Mouse (Mus musculus) telencephalon, adult 2 months (tissue): ENCODE measurements around the gene Trp53.
"Not testable (repeated sequence)": the region's sequence is repeated elsewhere in the genome, so short reads cannot be mapped to it uniquely, and the experiment has no call there.

ENCODE experiments used
- DNase-seq: peaks from one replicate; pipeline ENCODE4 v3.0.0-alpha.2; 2011; ENCODE audit warnings: low read depth, low spot score

The Trp53 gene

DNA sequence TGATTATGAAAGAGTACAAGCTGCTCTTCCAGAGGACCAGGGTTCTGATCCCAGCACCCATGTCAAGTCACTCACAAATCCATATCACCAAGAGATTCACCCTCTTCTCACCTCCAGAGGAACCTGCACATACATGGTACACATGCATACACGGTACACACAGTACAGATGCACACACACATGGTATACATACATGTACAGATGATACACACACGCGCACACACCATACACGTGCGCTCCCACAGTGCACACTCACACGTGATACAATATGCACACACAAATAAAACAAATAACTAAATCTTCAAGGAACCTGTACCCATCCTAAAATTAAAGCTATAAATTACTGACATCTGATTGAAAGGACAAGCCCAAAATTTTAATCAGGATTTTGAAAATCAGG is 14.7 kb downstream of the Trp53 start:
- DNase-seq = no peak

DNA sequence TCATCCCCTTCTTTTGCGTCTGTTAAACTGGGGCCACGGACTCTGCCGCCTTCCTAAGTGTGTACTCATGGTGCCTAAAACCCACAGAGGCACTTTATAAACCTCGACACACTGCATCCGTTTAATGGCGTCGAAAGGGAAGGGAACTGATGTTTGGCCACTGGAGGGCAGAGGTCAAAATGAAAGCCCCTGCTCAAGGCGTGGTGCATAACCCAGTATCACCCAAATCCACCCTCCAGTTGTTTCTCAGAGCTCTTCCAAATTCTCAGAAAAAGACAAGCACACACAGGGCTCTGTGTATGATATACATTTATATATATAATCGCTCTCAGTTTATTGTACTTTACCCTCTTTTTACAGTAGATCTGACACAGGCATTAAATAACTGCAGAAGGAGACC is 19.3 kb downstream of the Trp53 start:
- DNase-seq = no peak

DNA sequence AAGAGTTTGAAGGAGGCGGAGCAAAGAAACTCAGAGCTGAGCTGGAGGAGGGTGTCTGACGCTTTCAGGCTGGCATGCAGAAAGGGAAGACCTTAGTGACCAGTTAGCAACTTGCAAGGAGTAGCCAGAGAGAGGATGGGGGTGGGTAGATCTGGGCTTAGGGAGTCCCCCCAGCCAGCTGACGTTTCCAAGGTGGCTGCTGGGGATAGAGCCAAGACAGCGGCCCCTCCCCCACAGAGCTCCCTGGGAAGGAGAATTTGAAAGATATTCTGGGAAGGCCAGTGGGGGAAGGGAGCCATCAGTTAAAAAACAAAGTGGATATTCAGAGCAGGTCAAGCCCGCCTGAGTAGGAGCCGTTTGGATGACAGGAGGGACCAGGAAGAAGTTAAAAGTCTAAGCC is 19.9 kb downstream of the Trp53 start:
- DNase-seq = no peak

DNA sequence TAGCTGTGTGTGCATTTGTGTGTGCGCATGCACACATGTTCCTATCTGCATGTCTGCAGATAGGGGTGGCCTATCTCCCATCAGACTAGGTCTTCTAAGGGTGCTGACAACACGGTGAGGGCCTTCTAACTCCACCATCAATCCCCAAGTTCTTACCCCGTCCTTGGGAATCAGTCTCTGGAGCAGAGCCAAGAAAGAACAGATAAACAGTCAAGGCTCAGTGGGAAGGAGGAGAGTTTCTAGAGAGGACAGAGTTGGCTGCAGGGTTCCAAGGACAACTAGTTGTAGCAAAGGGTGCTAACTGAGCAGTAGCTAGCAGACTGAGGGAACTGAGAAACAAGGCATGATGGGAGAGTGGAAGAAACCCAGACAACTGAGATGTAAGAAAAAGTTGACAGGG is 21.6 kb downstream of the Trp53 start:
- no peak for DNase-seq

DNA sequence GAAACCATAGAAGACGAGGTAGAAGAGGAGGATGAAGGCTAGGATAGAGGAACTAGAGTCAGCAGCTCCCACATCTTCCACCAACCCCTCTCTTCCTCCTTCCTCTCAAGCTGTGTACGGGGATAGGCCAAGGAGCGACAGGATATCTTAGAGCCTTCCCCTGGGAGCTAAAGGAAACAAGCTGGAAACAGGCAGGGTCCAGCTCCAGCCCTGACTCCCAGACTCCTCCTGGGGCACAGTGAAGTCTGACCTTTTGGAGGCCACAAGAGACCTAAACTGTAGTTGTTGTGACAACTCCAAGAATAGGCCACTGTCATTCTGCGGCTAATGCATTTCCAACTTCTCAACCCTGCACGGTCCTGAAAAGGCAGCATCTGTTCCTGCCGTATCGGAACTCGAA is 23.4 kb downstream of the Trp53 start:
- DNase-seq = no peak

DNA sequence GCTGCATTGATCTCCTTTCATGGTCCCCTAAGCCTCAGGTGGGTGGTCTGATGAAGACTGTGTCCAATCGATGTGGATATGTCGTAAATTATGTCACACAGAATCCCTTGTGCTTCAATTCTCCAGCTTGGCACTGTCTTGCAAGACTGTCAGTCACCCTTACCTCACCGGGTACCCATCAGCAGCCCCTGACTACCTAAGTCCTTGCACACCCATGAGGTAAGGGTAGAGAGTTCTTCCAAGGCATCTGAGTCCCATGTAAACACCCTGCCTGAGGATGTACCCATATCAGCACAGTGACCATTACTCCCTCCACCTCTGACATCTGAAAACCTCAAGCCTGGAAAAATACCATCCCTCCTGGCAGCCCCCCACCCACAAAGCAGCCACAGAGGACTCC is 24.2 kb downstream of the Trp53 start:
- no peak for DNase-seq

DNA sequence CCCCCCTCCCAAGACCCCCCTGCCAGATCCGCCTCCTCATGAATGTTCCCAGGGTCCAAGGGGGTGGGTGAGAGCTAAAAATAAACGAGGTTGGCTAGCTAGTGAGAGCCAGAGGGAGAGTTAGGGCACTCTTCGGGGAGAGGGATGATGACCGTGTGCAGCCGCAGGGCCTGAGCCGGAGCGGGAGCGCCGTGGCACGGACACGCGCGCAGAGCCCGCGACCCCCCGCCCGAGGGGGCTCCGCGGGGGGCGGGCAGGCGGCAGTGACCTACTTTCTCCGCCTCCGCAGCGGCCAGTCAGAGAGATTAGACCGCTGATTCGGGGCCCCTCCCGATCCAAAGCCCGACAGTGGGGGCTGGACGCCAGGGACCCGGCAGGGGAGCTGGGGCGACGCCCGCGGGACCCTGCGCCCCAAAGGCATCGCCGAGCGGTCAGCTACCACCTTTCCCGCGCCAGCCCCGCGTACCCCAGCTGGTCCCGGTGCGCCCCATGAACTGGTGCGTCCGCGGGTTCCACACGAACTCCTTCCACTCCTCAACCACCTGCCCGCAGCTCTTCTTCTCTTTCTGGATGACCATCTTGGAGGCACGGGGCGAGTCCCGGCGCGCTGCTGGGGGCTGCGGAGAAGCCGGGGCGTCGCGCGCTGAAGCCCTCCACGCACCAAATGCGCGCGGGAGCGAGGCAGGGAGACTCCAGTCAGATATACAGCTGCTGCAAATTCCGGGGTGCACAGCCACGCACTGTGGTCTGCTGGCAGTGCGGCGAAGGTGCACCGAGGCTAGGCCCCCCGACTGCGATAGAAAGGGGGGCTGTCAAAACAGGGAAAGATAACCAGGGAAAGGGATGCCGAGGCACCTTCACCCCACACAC is 24.9 kb downstream of the Trp53 start:
- DNase-seq = no peak

DNA sequence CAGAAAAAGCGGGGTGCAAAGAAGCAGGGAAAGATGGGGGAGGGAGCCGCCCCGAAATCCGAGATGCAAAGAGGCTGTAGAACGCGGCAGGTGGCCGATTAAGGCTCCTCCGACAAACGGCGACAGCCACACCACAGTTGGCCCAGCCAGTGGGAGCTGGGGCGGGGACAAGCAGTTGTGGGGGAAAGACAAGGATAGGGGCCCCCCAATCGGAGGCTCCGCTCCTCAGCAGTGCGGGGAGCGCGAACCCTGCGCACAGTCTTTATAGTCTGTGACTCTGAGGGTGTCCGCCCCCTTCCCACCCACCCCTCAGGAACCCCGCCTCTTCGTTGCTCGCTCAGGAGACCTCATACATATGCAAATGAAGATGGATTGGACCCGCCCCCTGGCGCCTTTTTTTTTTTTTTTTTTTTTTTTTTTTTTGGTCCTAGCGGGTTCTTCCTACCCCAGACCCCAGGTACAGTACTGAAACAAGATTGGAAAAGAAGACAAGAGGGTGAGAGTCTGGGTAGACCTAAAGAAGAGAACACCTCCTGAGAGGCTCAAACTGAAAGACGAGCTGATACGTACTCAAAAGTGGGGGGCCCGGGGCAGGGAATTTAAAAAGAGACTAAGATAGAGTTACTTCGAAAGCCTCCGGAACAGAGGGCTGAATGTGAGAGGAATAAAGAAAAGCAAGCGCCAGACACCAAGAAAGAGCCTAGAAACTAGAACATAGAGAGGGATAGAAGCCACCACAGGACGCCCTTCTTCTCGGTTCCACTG is 25.7 kb downstream of the Trp53 start, which contains the start of gene Atp1b2:
Atp1b2 (minus strand) TSS at position 217 of the 765 bp plus-strand sequence.
- peak; percentile 73 for DNase-seq

DNA sequence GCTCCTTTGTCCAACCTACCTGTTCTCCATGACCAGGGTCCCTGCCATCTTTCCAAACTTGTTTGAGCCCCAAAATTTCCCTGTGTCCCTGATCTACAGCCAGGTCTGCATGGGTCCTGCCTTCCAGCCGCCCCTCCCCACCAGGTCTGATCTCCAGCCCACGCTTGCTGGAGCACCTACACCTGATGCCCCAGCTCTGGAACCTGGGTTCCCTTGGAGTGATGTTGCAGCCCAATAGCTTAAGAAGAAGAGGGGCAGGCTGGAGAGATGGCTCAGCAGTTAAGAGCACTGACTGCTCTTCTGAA is 26.3 kb downstream of the Trp53 start:
- DNase-seq = no peak

DNA sequence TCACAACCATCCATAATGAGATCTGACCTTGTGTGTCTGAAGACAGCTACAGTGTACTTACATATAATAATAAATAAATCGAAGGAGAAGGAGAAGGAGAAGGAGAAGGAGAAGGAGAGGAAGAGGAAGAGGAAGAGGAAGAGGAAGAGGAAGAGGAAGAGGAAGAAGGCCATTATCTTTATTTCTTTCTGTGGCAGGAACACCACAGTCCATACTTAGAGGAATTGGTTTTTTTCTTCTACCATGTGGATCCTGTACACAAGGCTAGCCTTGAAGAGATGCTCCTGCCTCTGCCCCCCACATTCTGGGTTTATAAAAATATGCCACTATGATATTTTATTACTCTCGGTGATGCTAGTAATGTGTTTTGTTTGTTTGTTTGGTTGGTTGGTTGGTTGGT is 26.7 kb downstream of the Trp53 start:
- DNase-seq = no peak

DNA sequence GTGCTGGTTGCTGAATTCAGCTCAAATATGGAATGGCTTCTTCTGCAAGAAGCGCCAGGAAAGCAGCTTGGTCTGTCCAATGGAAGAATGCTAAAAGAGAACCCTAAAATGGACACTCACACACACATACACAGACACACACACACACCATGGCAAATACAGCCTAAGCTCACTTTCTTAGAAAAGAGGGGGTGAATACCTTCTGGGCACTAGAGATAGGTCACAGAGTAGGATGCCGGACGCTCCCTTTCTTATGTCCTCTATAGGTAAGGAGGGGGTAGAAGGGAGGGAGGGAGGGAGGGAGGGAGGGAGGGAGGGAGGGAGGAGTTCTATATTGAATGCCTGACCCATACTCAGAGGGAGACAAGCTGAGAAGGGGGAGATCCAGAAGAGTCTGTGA is 28.4 kb downstream of the Trp53 start:
- DNase-seq = no peak

DNA sequence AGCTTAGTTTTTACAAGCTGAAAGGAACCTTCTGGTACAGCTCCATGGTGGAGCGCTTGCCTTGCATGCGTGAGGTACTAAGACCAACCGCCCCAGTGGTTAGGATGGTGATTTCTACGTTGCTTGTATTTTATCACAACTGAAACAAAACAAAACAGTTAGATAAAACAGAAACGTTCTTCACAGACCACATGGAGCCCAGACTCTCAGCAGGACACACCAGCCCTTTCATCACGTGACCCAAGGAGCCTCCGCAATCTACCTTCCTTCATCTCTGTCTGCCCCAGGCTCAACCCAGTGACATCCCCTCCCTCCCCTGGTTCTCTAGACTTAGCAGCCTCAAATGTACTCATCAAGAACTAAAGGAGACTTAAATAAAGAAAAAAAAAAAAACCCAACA is 29.3 kb downstream of the Trp53 start:
- no peak for DNase-seq

DNA sequence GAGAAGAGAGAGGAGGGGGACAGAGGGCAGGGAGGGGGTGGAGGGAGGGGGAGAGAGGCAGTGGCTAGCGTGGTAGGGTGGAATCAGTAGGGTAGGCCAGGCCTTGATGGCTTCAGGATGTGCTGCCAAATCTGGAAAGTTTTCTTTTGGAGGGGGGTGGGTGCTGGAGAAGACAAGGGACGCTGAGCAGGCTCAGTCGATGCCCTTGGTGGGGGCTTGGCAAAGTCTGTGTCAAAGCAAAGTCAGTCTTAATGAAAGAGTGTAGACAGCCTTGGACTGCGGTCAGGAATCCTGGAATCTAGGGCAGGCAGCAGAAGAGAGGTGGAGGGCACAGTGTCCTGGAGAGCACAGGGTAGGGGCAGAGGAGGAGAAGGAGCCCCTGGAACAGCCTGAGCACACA is 30.7 kb downstream of the Trp53 start:
- DNase-seq = no peak

DNA sequence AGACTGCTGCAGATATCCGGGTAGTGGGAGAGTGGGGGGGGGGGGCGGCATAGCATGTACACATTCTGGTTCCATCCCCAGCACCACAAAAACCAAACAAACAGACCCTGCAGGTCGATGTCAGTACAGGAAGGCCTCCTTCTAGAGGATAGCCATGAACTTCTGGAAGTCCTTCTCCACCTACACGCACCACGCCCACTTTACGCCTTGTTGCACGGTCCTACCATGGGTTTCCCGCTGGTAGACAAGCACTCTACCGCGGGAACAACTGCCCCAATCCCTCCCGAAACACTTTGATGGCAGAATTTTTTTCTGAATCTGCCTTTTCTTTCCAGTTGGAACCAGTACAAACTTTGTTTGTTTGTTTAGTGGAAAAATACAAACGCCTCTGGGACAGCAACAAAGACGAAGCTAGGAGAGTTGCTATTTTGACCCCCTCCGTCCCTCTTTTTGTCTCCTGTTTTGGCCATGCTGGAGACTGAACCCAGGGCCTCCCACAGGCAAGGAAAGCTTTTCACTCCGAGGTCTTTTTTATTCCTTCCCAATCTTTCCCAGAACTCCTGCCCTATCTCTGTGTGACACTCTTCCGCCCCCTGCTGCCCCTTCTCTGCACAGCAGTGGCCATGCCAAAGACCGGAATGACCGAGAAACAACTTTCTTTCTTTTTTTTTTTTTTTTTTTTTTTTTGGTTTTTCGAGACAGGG is 33.5 kb downstream of the Trp53 start:
- DNase-seq = no peak

DNA sequence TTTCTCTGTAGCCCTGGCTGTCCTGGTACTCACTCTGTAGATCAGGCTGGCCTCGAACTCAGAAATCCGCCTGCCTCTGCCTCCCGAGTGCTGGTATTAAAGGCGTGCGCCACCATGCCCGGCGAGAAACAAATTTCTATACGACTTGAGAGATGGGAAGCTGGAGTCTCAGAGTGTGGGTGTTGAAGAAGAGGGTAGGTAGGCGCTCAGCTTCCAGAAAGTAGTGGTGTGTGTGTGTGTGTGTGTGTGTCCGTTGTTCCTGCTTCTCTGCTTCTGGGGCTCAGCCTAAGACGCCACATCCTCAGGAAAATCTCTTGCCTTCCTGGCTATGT is 34.1 kb downstream of the Trp53 start:
- not testable (repeated sequence) for DNase-seq

DNA sequence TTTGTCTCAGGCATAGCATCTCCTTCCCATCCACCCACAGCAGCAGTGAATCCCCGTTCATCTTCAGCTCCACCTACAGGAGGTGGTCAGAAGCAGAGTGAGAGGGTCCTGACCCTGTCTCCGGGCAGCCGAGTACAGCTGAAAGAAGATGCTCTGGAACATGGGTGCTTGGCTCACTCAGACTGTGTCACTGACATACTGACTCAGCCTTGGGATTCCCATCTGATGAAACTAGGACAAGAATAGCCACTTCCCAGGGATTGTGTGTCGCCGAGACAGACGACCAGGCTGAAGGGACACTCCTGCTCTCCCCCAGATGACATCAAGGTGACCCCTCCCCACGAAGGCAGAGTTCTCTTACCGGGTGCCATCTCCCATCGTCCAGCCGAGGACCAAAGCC is 36.6 kb downstream of the Trp53 start:
- DNase-seq = no peak

DNA sequence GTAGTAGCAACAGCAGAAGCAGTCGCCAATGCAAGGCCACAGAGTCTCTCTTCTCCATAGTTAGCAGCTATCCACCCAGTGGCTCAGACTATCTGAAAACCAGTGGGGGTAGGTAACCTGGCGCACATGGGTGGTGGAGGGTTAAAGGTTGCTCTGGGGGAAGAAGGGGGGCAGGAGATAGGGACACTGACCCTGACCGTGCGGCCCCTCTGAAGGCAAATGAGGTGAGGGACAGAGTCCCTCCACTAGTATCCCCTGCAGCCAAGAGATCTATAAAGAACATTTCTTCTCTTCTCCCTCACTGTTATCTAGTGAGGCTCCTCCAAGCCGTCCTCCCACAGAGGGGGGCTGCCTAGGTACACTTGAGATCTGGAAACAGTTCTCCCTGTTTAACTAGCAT is 37.6 kb downstream of the Trp53 start, which contains the start of gene Shbg:
Shbg (minus strand) TSS at position 101 of the 400 bp plus-strand sequence.
- DNase-seq = no peak

DNA sequence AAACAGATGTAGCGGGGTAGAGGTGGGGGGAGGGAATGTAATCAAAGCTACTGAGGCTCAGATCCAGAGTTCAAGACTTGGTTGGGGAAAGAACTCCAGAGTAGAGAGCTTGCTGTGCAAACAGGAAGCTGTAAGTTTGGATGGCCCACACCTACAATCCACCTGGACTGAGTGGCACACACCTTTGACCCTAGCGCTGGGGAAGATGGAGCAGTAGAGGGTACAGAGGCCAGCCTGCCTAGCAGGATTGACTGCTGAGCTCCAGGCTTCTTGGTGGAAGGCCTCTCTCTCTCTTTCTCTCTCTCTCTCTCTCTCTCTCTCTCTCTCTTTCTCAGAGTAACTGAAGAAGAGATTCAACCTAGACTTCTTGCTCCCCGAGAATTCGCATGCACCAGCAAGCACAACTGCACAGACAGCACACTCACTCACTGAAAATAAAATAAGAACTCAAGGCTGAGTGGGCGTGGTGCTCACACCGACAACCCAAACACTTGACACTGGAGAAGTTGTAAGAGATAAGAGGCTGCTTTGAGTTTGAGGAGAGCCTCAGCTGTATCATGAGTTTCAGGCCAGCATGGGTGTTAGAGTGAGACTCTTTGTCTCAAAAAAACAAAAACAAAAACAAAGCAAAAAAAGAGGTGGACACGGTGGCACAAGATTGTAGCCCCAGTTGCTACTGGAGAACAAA is 40.4 kb downstream of the Trp53 start:
- no peak for DNase-seq

DNA sequence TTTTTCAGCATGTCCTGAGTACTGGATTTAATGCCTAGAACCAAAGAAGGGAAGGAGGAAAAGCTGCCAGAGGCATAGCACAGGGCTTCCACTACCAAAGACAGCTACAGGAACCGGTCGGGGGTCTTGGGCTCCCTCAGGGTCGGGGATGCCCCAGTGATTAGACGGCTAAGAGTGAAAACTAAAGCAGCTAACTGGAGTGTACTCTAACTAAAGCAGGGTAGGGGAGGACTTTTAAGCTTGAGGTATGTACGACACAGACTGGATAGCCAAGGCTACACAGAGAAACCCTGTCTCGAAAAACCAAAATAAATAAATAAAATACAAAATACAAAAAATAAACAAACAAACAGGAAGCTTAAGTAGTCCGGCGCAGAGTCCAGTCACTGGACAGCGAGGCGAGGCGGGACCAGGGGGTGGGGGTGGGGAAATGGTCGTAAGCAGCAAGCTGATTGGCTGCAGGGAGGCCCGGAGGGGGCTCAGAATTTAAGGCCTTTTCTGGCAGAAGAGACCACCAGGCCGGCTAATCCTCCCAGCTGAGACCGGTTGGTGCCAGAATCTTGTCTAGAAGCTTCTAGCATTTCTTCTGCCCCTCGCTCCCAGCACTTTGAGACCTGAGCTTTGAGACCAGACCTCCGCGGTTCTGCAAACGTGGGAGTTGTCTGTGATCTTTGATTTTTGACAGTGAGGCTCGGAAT is 41.6 kb downstream of the Trp53 start, which contains the start of gene Sat2:
Sat2 (plus strand) TSS at position 454 of the 698 bp plus-strand sequence.
- peak; percentile 60 for DNase-seq

DNA sequence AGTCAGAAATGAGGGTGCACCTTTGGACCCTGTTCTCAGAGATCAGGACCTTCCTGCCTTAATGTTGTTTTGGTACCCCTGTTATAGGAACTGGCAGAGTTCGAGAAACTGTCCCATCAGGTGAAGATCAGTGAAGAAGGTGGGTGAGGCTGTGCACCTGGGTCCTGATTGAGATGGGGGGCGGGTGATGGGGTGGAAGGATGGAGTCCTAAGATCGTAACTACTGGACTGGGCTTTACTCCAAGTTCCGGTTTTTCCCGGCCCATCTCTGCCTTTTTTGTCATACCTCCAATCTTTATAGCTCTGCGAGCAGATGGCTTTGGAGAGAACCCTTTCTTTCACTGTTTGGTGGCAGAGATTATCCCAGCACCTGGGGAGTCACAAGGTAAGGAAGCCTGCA is 42.2 kb downstream of the Trp53 start:
- no peak for DNase-seq

DNA sequence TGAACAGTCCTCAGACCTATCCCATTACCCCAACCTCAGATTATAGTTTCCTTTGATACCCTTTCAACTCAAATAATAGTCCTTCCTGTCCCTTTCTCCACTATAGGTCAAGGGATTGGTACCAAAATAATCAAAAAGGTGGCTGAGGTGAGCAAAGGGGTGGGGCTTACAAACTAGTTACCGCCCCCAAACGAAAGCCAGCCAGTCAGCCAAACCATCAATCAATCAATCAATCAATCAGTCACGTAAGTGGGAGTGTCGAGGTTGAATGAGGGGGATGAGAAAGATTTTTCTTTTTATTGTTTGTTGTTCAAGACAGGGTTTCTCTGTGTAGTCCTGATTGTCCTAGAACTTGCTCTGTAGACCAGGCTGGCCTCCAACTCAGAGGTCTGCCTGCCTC is 42.8 kb downstream of the Trp53 start:
- no peak for DNase-seq
